Mouse (Mus musculus) gastrocnemius, postnatal 10 days (tissue): ENCODE results near the gene Angptl4. TPM values are rescaled to one million over a fixed set of nuclear protein-coding genes. Genes with fewer than 3 reads are reported as not detected.
"Not testable (repeated sequence)": the region's sequence is repeated elsewhere in the genome, so short reads cannot be mapped to it uniquely, and the experiment has no call there.

Experiments
- DNase-seq: peaks from one replicate; pipeline ENCODE4 v3.0.0; 2021; ENCODE audit warnings: mixed read lengths
- total RNA-seq, 2 experiments: library from RNA; stranded (reverse); gene quantifications; 2 replicates each; pipeline ENCODE4 v1.2.3; 2021

Gene Angptl4
- total RNA-seq, 2 experiments from 2014 or later: 22.7 to 36.0 TPM

- no peak for DNase-seq
Observed at GRCm38 (mm10) chr17:33756108-33756790, 25.4 kb downstream of the Angptl4 start.

- no peak for DNase-seq
Observed at GRCm38 (mm10) chr17:33755418-33756107, 26.1 kb downstream of the Angptl4 start.

GRCm38 (mm10) chr17:33754656-33755055, 27.0 kb downstream of the Angptl4 start:
- no peak for DNase-seq

DNA sequence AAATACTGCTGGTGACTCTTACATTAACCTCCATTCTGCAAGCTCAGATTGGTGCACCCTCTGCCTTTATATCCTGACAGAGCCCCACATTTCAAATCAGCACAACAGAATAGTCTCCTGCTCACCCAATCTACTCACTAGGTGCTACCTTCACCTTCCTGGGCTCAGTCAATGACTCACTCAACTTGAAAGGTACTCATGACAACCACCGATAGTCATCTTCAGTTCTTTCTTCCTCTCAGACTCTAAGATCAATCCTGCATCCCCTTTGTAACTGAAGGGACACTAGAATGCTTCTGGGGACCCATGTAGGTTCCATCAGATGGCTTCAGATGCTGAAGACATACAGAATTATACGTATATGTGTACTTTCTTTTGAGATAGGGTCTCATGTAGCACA, 29.3 kb downstream of the Angptl4 start:
- no peak for DNase-seq

- no peak for DNase-seq
Observed at GRCm38 (mm10) chr17:33751181-33751580, 30.4 kb downstream of the Angptl4 start.

DNA sequence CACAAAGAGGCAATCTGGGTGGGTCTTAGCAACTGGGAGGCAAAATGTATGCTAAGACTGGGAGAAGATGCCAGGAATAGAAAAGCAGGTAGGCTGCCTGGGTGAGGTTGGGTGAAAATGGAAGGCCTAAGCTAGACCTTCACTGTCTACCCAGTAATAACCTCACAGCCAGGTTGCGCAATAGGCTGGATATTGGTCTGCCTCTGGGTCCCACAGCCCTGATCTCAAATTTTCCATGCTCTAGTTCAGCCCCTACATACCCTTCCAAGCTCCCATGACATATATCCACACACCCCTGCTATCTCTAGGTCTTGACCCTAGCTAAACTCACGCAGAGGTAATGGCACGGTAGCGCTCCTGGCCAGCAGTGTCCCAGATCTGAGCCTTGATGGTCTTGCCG, 32.2 kb downstream of the Angptl4 start:
- DNase-seq: no peak

DNA sequence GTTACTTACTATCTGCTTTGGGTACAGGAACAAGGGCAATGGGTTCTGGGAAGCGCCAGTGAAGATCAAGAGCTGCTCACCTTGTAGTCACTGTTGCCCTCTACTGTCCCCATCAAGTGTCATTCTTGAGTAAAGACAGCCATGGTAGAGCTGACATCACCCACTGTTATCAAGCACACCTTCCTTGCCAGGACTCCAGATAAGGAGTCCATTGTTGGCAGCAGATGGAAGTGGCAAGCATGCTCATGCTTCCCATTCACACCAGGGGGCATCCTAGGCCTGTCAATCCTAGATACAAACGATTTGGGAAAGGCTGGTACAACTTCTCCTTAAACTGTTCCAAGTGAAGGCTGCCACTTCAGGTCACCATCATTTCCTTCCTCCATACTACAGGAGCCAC, 35.6 kb downstream of the Angptl4 start:
- no peak for DNase-seq

DNA sequence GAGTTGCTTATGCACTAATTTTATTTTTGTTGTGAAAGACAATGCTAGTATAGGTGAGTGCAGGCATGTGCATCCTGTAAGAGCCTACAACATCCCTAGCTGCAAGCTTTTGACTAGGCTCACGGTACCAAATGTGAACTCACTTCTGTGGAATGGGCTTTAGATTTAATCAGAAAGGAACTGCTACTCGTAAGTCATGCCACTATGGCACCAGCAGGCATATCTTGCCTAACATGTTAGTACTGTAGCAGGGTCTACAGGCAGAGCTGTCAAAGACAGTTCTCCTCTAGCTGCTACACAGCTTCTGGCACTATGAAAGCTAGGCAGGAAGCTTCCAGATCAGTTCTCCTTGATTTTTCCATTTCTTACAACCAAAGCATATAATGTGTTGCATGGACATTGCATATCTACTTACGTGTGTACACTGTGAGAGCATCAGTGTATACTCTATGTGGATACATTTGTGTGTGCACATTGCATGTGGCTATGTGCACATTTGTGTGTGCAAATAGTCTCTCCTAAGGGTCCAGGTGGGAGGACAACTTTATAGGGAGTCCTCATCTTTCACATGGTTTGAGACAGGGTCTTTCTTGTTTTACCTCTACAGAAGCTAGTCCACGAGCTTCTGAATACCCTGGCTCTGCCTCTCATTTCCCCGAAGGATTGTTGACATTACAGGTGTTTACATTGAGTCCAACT, 36.8 kb downstream of the Angptl4 start:
- no peak for DNase-seq

- DNase-seq: no peak
Observed at GRCm38 (mm10) chr17:33742420-33742819, 39.2 kb downstream of the Angptl4 start.

DNA sequence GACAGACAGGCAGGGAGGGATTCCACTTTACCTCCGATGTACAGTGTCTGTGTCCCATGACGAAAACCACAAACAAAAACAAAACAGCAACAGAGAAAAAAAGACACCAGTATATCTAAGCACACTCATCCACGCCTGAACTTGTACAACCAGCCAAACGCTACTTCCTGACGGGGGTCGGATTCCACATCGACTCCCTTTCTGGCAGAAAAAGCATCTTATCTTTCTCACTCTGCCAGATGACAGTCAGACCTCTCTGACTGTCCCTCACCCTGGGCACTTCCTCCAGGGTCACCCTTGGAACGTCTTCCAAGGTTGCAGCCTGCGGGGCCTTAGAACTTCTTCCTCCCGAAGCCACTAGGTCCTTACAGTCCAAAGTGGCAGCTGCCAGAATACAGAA, 48.1 kb downstream of the Angptl4 start:
- DNase-seq: not testable (repeated sequence)

DNA sequence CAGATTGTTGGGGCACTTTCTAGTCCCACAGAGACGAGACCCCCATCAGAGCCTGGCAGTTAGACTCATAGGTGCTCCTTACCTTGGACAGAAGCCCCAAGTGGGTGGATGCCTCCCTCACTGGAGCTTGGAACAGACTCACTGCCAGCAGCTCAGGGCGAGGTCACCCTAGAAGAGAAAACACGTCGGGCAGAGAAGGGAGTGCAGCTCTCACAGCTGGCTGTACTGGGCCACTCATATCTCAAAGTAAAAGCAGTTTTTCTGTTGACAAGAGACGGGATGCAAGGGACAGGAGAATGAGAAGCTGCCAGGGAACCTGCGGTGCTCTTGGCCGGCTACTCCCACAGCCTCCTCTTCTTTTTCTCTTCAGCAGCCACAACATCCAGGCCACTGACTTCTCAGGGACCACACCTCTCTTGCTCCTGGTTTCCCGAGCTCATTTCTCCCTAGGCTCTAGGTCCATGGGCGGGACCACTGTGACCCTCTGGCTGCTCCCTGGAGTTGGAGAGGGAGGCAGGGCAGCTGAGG, 49.0 kb downstream of the Angptl4 start:
- not testable (repeated sequence) for DNase-seq

GRCm38 (mm10) chr17:33729215-33729614, 52.4 kb downstream of the Angptl4 start:
- DNase-seq: no peak

- DNase-seq: no peak
Observed at GRCm38 (mm10) chr17:33728396-33728795, 53.2 kb downstream of the Angptl4 start.

Other genes starting within 250 kb of the Angptl4 start
- gene Myo1f, start 226.1 kb downstream of the Angptl4 start, total RNA-seq: 1 to 10 TPM; 1.2 to 2.5 TPM
- 10 to 100 TPM; 18.1 to 21.5 TPM for gene Zfp414, start 152.7 kb downstream of the Angptl4 start, total RNA-seq
- under 1 TPM; 0.40 to 0.54 TPM for gene Pram1, start 143.8 kb downstream of the Angptl4 start, total RNA-seq
- 100 to 1,000 TPM in 1 of 2 experiments, 10 to 100 TPM in 1; 85.1 to 108 TPM for gene Hnrnpm, start 95.0 kb downstream of the Angptl4 start, total RNA-seq
- 10 to 100 TPM; 73.2 to 77.9 TPM for gene March2, start 63.2 kb downstream of the Angptl4 start, total RNA-seq
- 100 to 1,000 TPM; 166 to 186 TPM for gene Rab11b, start 21.3 kb downstream of the Angptl4 start, total RNA-seq
- gene Kank3, start 28.7 kb upstream of the Angptl4 start, total RNA-seq: 10 to 100 TPM; 27.6 to 33.3 TPM
- 1,000 to 10,000 TPM; 1,176 to 1,238 TPM for gene Rps28, start 42.7 kb upstream of the Angptl4 start, total RNA-seq
- 100 to 1,000 TPM; 322 to 360 TPM for gene Ndufa7, start 42.7 kb upstream of the Angptl4 start, total RNA-seq
- 10 to 100 TPM; 15.0 to 16.5 TPM for gene Cd320, start 61.3 kb upstream of the Angptl4 start, total RNA-seq
- gene Gm7029, start 92.0 kb upstream of the Angptl4 start, total RNA-seq: not detected
- 10 to 100 TPM in 1 of 2 experiments, 1 to 10 TPM in 1; 8.0 to 10.6 TPM for gene Kifc1, start 108.8 kb upstream of the Angptl4 start, total RNA-seq
- not detected for gene Platr17, start 123.3 kb upstream of the Angptl4 start, total RNA-seq
- gene Daxx, start 127.6 kb upstream of the Angptl4 start, total RNA-seq: 10 to 100 TPM; 12.1 to 13.5 TPM
- 10 to 100 TPM; 40.7 to 41.3 TPM for gene Tapbp, start 134.1 kb upstream of the Angptl4 start, total RNA-seq
- gene Zbtb22, start 134.1 kb upstream of the Angptl4 start, total RNA-seq: 10 to 100 TPM; 18.9 to 21.9 TPM
- gene Rgl2, start 147.7 kb upstream of the Angptl4 start, total RNA-seq: 10 to 100 TPM; 29.3 to 40.2 TPM
- gene Pfdn6, start 158.5 kb upstream of the Angptl4 start, total RNA-seq: 10 to 100 TPM; 65.3 to 67.0 TPM
- 10 to 100 TPM; 15.7 TPM for gene Wdr46, start 158.8 kb upstream of the Angptl4 start, total RNA-seq
- gene B3galt4, start 169.7 kb upstream of the Angptl4 start, total RNA-seq: 1 to 10 TPM; 2.3 to 2.6 TPM
- 10 to 100 TPM; 30.3 to 33.2 TPM for gene Vps52, start 174.0 kb upstream of the Angptl4 start, total RNA-seq
- 100 to 1,000 TPM; 649 to 675 TPM for gene Rps18, start 174.2 kb upstream of the Angptl4 start, total RNA-seq
- 10 to 100 TPM; 38.9 to 46.7 TPM for gene H2-K1, start 218.5 kb upstream of the Angptl4 start, total RNA-seq
- gene Ring1, start 242.8 kb upstream of the Angptl4 start, total RNA-seq: 10 to 100 TPM; 13.4 to 18.0 TPM
- gene H2-Ke6, start 246.2 kb upstream of the Angptl4 start, total RNA-seq: 10 to 100 TPM; 50.5 to 63.2 TPM
- gene Slc39a7, start 249.9 kb upstream of the Angptl4 start, total RNA-seq: 10 to 100 TPM; 64.1 to 75.4 TPM
- 10 to 100 TPM; 40.7 to 43.1 TPM for gene Rxrb, start 250.0 kb upstream of the Angptl4 start, total RNA-seq